Mouse (Mus musculus) adrenal gland, postnatal 10 days (tissue): Measurements from ENCODE around the gene Coq6. TPM values are rescaled to one million over a fixed set of nuclear protein-coding genes. Genes with fewer than 3 reads are reported as not detected.

ENCODE experiments used
- DNase-seq: peaks from one replicate; pipeline ENCODE4 v3.0.0; 2021; ENCODE audit warnings: mixed read lengths
- total RNA-seq, 2 experiments: library from RNA; stranded (reverse); gene quantifications; 2 replicates each; pipeline ENCODE4 v1.2.3; 2021

The Coq6 gene
- total RNA-seq, 2 experiments from 2014 or later = 100 to 114 TPM

GRCm38 (mm10) chr12:84393847-84394246 lies 32.4 kb downstream of the Coq6 start:
- DNase-seq = no peak

GRCm38 (mm10) chr12:84396947-84397679 lies 35.7 kb downstream of the Coq6 start:
- no peak for DNase-seq

- no peak for DNase-seq
Measured at GRCm38 (mm10) chr12:84397685-84398084, 36.2 kb downstream of the Coq6 start.

- DNase-seq = no peak
Measured at GRCm38 (mm10) chr12:84398629-84399028, 37.2 kb downstream of the Coq6 start.

GRCm38 (mm10) chr12:84399135-84399534 lies 37.7 kb downstream of the Coq6 start:
- DNase-seq = no peak

GRCm38 (mm10) chr12:84399663-84400062 lies 38.2 kb downstream of the Coq6 start:
- DNase-seq = peak; percentile 37

GRCm38 (mm10) chr12:84400068-84400467 lies 38.6 kb downstream of the Coq6 start:
- DNase-seq = peak; percentile 24

GRCm38 (mm10) chr12:84400653-84401052 lies 39.2 kb downstream of the Coq6 start:
- DNase-seq = peak; percentile 51

- peak; percentile 0 for DNase-seq
Measured at GRCm38 (mm10) chr12:84402923-84403322, 41.5 kb downstream of the Coq6 start.

GRCm38 (mm10) chr12:84404541-84404940 lies 43.1 kb downstream of the Coq6 start:
- DNase-seq = peak; percentile 2

- DNase-seq = peak; percentile 0
Measured at GRCm38 (mm10) chr12:84407259-84407658, 45.8 kb downstream of the Coq6 start.

GRCm38 (mm10) chr12:84407874-84408818 lies 46.7 kb downstream of the Coq6 start:
- peak; percentile 32 for DNase-seq

- peak; percentile 96 for DNase-seq
Measured at GRCm38 (mm10) chr12:84408819-84409507, 47.5 kb downstream of the Coq6 start, which contains the start of the genes Entpd5 and Bbof1. Gene Entpd5 (minus strand): TSS chr12:84409029. Gene Bbof1 (plus strand): TSS chr12:84409071.

- peak; percentile 87 for DNase-seq
Measured at GRCm38 (mm10) chr12:84416834-84417604, 55.6 kb downstream of the Coq6 start, which contains the start of gene Rnf113a2. Gene Rnf113a2 (plus strand): TSS chr12:84417196.

- DNase-seq = no peak
Measured at GRCm38 (mm10) chr12:84417605-84417922, 56.1 kb downstream of the Coq6 start.

Other genes with a start within 250 kb of the Coq6 start
- 10 to 100 TPM; 13.1 to 13.2 TPM for gene Dnal1, start 247.3 kb upstream of the Coq6 start, total RNA-seq
- gene Pnma1, start 213.2 kb upstream of the Coq6 start, total RNA-seq = under 1 TPM; 0.30 to 0.61 TPM
- 10 to 100 TPM; 19.2 to 24.9 TPM for gene Elmsan1, start 142.8 kb upstream of the Coq6 start, total RNA-seq
- gene Ptgr2, start 76.4 kb upstream of the Coq6 start, total RNA-seq = 100 to 1,000 TPM; 141 to 155 TPM
- gene Zfp410, start 44.8 kb upstream of the Coq6 start, total RNA-seq = 10 to 100 TPM; 38.2 to 48.8 TPM
- gene Fam161b, start 176 bp downstream of the Coq6 start, total RNA-seq = 1 to 10 TPM; 1.7 to 4.3 TPM
- 10 to 100 TPM; 66.3 to 74.5 TPM for gene Entpd5, start 47.4 kb downstream of the Coq6 start, total RNA-seq
- gene Bbof1, start 47.4 kb downstream of the Coq6 start, total RNA-seq = 1 to 10 TPM; 5.7 to 8.4 TPM
- gene Rnf113a2, start 55.5 kb downstream of the Coq6 start, total RNA-seq = 10 to 100 TPM; 13.9 to 14.7 TPM
- 100 to 1,000 TPM; 230 to 234 TPM for gene Aldh6a1, start 89.3 kb downstream of the Coq6 start, total RNA-seq
- 10 to 100 TPM; 10.9 to 11.2 TPM for gene Lin52, start 89.8 kb downstream of the Coq6 start, total RNA-seq
- not detected for gene Vsx2, start 208.1 kb downstream of the Coq6 start, total RNA-seq